Mouse (Mus musculus) intestine, embryonic 14.5 days (tissue): ENCODE results near the gene Gm10491. TPM values are rescaled to one million over a fixed set of nuclear protein-coding genes. Genes with fewer than 3 reads are reported as not detected.

Source experiments
- ATAC-seq: fragments of 200-750 bp; cut with Nextera tagmentation; replicated peaks from 2 replicates; pipeline ENCODE4 v1.8.0; 2017; ENCODE audit warnings: low read depth, moderate number of reproducible peaks, moderate TSS enrichment, moderate library complexity; ENCODE audit not compliant: low FRiP score, low TSS enrichment
- DNase-seq: peaks from one replicate; pipeline ENCODE4 v3.0.0-alpha.2; 2018; ENCODE audit warnings: low spot score
- H3K27ac ChIP-seq: fragments of 300-500 bp; sonication (generic); 2 replicates; pipeline ENCODE4 v1.5.1; 2014; ENCODE audit warnings: low read depth, mild to moderate bottlenecking, control low read depth
- H3K27me3 ChIP-seq: fragments of 300-500 bp; sonication (generic); replicated peaks from 2 replicates; pipeline ENCODE4 v1.6.1; 2014; ENCODE audit warnings: low read length, control low read depth; ENCODE audit not compliant: control insufficient read depth, insufficient read depth
- H3K36me3 ChIP-seq: fragments of 300-500 bp; sonication (generic); 2 replicates; pipeline ENCODE4 v1.6.1; 2014; ENCODE audit warnings: low read length, control low read depth; ENCODE audit not compliant: control insufficient read depth, insufficient read depth
- H3K4me1 ChIP-seq: fragments of 300-500 bp; sonication (generic); replicated peaks from 2 replicates; pipeline ENCODE4 v1.6.1; 2014; ENCODE audit warnings: low read length, control low read depth, mixed read lengths; ENCODE audit not compliant: control insufficient read depth, insufficient read depth
- H3K4me2 ChIP-seq: fragments of 300-500 bp; sonication (generic); 2 replicates; pipeline ENCODE4 v1.6.1; 2014; ENCODE audit warnings: low read length
- H3K4me3 ChIP-seq: fragments of 300-500 bp; sonication (generic); 2 replicates; pipeline ENCODE4 v1.5.1; 2014; ENCODE audit warnings: low read depth, low read length, control low read depth, mixed read lengths
- H3K9ac ChIP-seq: fragments of 300-500 bp; sonication (generic); 2 replicates; pipeline ENCODE4 v1.6.1; 2014; ENCODE audit warnings: mild to moderate bottlenecking, low read length
- H3K9me3 ChIP-seq: fragments of 300-500 bp; sonication (generic); 2 replicates; pipeline ENCODE4 v1.6.1; 2016; ENCODE audit warnings: low read length, control low read depth; ENCODE audit not compliant: control insufficient read depth
- WGBS: fragments of 180-500 bp; shearing (Covaris S2); extraction: QIAGEN DNeasy Blood & Tissue Kit; methylation state at CpG from one replicate; pipeline ENCODE4 v1.1.7; 2014; 5-methylcytosine and 5-hydroxymethylcytosine counted together
- polyA plus RNA-seq: library from polyadenylated mRNA; unstranded; fragments of >200 nt; fragmentation: Nextera tagmentation; extraction: Ambion mirVana; gene quantifications from 2 replicates; pipeline ENCODE4 v1.2.1, GENCODE M21; 2014

Gene Gm10491
- polyA plus RNA-seq, 1 experiment from 2014 or later, result not detected

DNA sequence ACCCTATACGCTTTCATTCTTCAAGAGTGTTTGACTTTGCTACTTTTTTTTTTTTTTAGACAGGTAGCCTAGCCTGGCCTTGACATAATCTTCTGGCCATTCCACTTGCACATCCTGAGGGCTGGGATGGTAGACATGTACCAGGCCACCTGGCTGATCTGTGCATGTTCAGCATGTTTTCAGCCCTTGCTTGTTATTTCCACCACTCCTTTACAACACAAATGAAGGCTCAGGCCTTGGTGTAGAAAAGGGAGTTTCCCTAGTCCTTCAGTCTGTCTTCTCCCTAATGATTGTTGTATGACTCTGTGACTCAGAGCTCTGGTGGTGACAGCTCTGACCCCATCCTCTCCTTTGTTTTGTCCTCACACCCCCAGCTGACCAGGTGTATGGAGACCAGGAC lies 40.5 kb downstream of the Gm10491 start:
- no peaks in the 10 kb centered on the region for H3K4me1 ChIP-seq
- H3K9me3 ChIP-seq, result no peaks in the 10 kb centered on the region
- DNase-seq (no peak), ATAC-seq (no peak)
- no peak overlapping the region for H3K9ac ChIP-seq
- no peak overlapping the region for H3K4me2 ChIP-seq
- H3K4me3 ChIP-seq, result no peak overlapping the region
- H3K36me3 ChIP-seq, result peaks cover 12% of the 10 kb centered on the region; the same call in 1 of the 2 replicates
- no peak overlapping the region for H3K27ac ChIP-seq
- H3K27me3 ChIP-seq, result no peaks in the 10 kb centered on the region
- WGBS, result 87% methylated on average over 1 of the region's 1 CpGs

DNA sequence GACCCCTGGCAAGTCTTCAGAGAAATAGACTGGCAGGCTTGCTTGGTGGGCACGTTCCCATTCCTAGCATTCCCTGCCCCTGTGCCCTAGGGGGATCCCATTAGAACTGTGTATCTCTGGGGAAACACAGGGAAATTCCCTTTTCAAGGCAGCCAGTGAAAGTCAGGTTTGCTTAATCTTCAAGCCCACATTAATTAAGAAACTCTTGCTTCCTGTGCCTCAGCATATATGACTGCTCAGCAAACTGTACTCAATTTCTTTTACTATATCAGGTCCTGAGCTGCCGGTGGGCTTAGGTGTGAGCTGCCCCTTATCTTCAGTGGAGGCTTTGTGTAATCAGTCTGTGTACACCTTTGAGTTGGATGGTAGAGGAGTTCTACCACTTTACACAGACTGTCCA lies 41.8 kb downstream of the Gm10491 start:
- ATAC-seq, result no peak
- WGBS, result 70% methylated on average over 2 of the region's 2 CpGs

DNA sequence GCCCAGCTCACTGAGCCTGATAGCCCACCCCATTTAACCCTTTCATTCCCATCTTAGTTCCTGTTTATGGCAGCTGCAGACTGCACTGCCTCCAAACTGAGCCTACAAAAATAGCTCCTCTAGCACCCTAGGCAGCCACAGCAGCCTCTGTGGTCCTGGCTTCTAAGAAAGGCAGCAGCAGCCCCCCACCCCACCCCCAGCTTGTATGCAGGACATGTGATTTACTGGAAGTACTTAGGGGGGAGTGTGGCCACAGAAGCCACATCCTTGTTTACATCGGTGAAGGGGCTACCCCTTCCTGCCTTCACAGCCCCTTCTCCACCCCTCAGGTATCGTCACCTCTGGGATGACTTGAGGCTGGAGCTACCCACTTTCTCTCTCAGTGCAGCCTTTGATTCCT lies 42.3 kb downstream of the Gm10491 start:
- Histone ChIP-seq H3K4me3 (no peak overlapping the region), H3K36me3 (peaks cover 5% of the 10 kb centered on the region; the same call in 1 of the 2 replicates), H3K4me2 (no peak overlapping the region), H3K27me3 (no peaks in the 10 kb centered on the region), H3K9ac (no peak overlapping the region), H3K4me1 (no peaks in the 10 kb centered on the region), H3K27ac (no peak overlapping the region), H3K9me3 (no peaks in the 10 kb centered on the region)
- DNase-seq (no peak), ATAC-seq (no peak)
- 47% methylated on average over 2 of the region's 2 CpGs for WGBS

More for the DNA sequence above, 41.8 kb downstream of the Gm10491 start:
- Histone ChIP-seq H3K4me3 (no peak overlapping the region), H3K27me3 (no peaks in the 10 kb centered on the region), H3K36me3 (peaks cover 5% of the 10 kb centered on the region; the same call in 1 of the 2 replicates), H3K4me1 (no peaks in the 10 kb centered on the region), H3K9me3 (no peaks in the 10 kb centered on the region), H3K9ac (no peak overlapping the region), H3K27ac (no peak overlapping the region), H3K4me2 (no peak overlapping the region)
- DNase-seq, result no peak

DNA sequence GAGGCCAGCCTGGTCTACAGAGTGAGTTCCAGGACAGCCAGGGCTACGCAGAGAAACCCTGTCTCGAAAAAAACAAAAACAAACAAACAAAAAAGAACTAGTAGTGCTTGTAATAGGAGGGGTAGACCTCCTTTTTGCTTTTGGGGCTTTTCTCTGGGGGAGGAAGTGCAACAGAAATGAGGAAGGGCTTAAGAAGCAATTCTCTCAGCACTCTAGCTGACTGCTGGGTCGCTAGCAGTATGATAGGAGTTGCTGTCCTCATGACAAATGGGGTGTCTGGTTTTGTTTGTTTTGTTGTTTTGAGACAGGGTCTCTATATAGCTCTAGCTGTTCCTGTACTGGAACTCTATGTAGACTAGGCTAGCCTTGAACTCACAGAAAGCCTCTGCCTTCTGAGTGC lies 43.1 kb downstream of the Gm10491 start:
- Histone ChIP-seq H3K27me3 (no peaks in the 10 kb centered on the region), H3K9me3 (no peaks in the 10 kb centered on the region), H3K4me2 (no peak overlapping the region), H3K36me3 (peaks cover 5% of the 10 kb centered on the region; the same call in 1 of the 2 replicates), H3K9ac (no peak overlapping the region), H3K27ac (no peak overlapping the region), H3K4me3 (no peak overlapping the region), H3K4me1 (no peaks in the 10 kb centered on the region)
- 69% methylated on average over 3 of the region's 3 CpGs for WGBS
- no peak for ATAC-seq
- no peak for DNase-seq

DNA sequence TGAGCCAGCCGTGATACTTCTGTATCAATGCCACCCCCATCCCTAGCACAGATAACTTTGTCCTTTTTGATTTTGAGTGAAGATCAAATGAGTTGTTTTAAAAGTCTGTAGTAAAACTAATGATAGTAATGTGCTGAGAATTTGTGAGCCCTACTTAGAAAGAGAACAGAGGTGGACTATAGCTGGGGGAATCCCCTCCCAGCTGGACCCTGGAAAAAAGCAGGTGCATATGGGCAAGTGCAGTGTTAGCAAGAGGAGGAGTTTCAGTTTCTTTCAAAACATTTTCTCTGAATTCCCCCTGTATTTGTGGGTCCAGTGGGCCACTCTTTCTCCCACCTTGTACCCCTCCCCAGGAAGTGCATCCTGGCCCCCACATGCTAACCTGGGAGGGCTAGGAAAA lies 44.5 kb downstream of the Gm10491 start:
- Histone ChIP-seq H3K4me3 (no peak overlapping the region), H3K27ac (no peak overlapping the region), H3K9ac (no peak overlapping the region), H3K4me1 (no peaks in the 10 kb centered on the region), H3K27me3 (no peaks in the 10 kb centered on the region), H3K4me2 (no peak overlapping the region), H3K9me3 (no peaks in the 10 kb centered on the region), H3K36me3 (0 out of 2 replicates have a peak, but pooled peaks cover 5% of the 10 kb centered on the region)
- ATAC-seq (no peak), DNase-seq (no peak)
- 81% methylated on average over 1 of the region's 1 CpGs for WGBS

DNA sequence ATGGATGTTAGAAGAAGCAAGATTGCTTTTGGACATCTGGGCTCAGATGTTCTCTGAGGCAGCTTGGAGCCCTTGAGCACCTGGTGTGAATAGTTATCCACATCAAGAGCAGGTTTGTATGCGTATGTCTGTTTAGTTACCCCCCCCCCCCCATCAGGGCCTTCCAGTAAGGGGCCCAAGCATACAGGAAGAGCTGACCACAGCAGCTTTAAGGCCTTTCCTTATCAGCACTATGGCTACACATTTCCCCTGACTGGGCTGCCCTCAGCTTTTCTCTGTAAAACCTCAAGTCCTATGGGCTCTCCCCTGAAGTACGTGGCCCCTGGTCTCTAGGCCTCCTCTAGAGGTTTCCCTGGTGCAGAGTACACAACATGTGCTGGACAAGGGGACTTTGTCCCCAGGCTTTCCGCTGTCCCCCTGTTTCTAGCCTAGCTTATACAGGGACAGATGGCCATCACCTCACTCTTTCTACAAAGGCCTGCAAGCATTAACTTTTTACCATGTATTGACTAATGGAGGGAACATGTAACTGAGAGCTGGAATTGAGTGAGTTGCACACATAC lies 48.4 kb downstream of the Gm10491 start:
- Histone ChIP-seq H3K4me3 (no peak overlapping the region), H3K4me2 (no peak overlapping the region), H3K9ac (no peak overlapping the region), H3K27ac (no peak overlapping the region), H3K9me3 (no peaks in the 10 kb centered on the region), H3K4me1 (no peaks in the 10 kb centered on the region), H3K27me3 (no peaks in the 10 kb centered on the region), H3K36me3 (0 out of 2 replicates have a peak, but pooled peaks cover 3% of the 10 kb centered on the region)
- WGBS, result 95% methylated on average over 3 of the region's 3 CpGs
- no peak for ATAC-seq
- DNase-seq, result no peak

Other genes with a start within 250 kb of the Gm10491 start
- 238 TPM in 2 replicates for gene Plp2, start 236.4 kb downstream of the Gm10491 start, polyA plus RNA-seq
- gene Magix, start 226.6 kb downstream of the Gm10491 start, polyA plus RNA-seq, result 0.39 and 0.57 TPM in 2 replicates
- 33.6 and 38.0 TPM in 2 replicates for gene Gpkow, start 210.7 kb downstream of the Gm10491 start, polyA plus RNA-seq
- 21.5 and 24.9 TPM in 2 replicates for gene Wdr45, start 193.5 kb downstream of the Gm10491 start, polyA plus RNA-seq
- gene Gm45208, start 185.6 kb downstream of the Gm10491 start, polyA plus RNA-seq, result 0.42 TPM in 1 of 2 replicates, not detected in the other
- gene Praf2, start 179.4 kb downstream of the Gm10491 start, polyA plus RNA-seq, result 81.0 and 81.1 TPM in 2 replicates
- gene Ccdc120, start 156.9 kb downstream of the Gm10491 start, polyA plus RNA-seq, result 14.1 and 15.4 TPM in 2 replicates
- 18.5 and 19.7 TPM in 2 replicates for gene Tfe3, start 145.3 kb downstream of the Gm10491 start, polyA plus RNA-seq
- 31.3 and 35.8 TPM in 2 replicates for gene Gripap1, start 118.1 kb downstream of the Gm10491 start, polyA plus RNA-seq
- gene Kcnd1, start 85.5 kb downstream of the Gm10491 start, polyA plus RNA-seq, result 1.6 and 2.2 TPM in 2 replicates
- gene Otud5, start 66.5 kb downstream of the Gm10491 start, polyA plus RNA-seq, result 30.4 and 32.1 TPM in 2 replicates
- gene Pim2, start 29.6 kb downstream of the Gm10491 start, polyA plus RNA-seq, result 5.8 and 7.5 TPM in 2 replicates
- gene Slc35a2, start 23.8 kb downstream of the Gm10491 start, polyA plus RNA-seq, result 12.3 and 12.6 TPM in 2 replicates
- 90.5 and 99.5 TPM in 2 replicates for gene Pqbp1, start 8.6 kb downstream of the Gm10491 start, polyA plus RNA-seq
- gene Timm17b, start 8.5 kb downstream of the Gm10491 start, polyA plus RNA-seq, result 150 and 157 TPM in 2 replicates
- gene Gm10490, start 1.7 kb upstream of the Gm10491 start, polyA plus RNA-seq, result not detected in 2 replicates
- gene Pcsk1n, start 12.0 kb upstream of the Gm10491 start, polyA plus RNA-seq, result 10.1 and 13.8 TPM in 2 replicates
- gene Eras, start 20.8 kb upstream of the Gm10491 start, polyA plus RNA-seq, result not detected in 2 replicates
- 22.4 and 24.3 TPM in 2 replicates for gene Hdac6, start 40.1 kb upstream of the Gm10491 start, polyA plus RNA-seq
- gene Gata1, start 70.2 kb upstream of the Gm10491 start, polyA plus RNA-seq, result 0.43 and 0.80 TPM in 2 replicates
- not detected in 2 replicates for gene Glod5, start 110.7 kb upstream of the Gm10491 start, polyA plus RNA-seq
- 59.7 and 61.8 TPM in 2 replicates for gene Suv39h1, start 166.9 kb upstream of the Gm10491 start, polyA plus RNA-seq
- 0.35 and 0.51 TPM in 2 replicates for gene Was, start 182.7 kb upstream of the Gm10491 start, polyA plus RNA-seq
- 23.3 and 27.0 TPM in 2 replicates for gene Wdr13, start 225.1 kb upstream of the Gm10491 start, polyA plus RNA-seq
- gene Rbm3, start 238.0 kb upstream of the Gm10491 start, polyA plus RNA-seq, result 537 and 553 TPM in 2 replicates